Mouse (Mus musculus) gastrocnemius, postnatal 10 days (tissue): ENCODE results near the gene Lrrc8d. TPM values are rescaled to one million over a fixed set of nuclear protein-coding genes. Genes with fewer than 3 reads are reported as not detected.

ENCODE experiments used
- total RNA-seq, 2 experiments: library from RNA; stranded (reverse); gene quantifications; 2 replicates each; pipeline ENCODE4 v1.2.3; 2021

The Lrrc8d gene
- total RNA-seq, 2 experiments from 2014 or later, result 10.8 to 11.1 TPM

Other genes with a start within 250 kb of the Lrrc8d start
- 10 to 100 TPM; 14.4 to 14.6 TPM for gene Lrrc8c, start 180.6 kb upstream of the Lrrc8d start, total RNA-seq
- gene Zfp326, start 176.6 kb downstream of the Lrrc8d start, total RNA-seq, result 10 to 100 TPM; 16.3 to 21.0 TPM